Mouse (Mus musculus): ENCODE measurements around the gene Cacna1b. TPM values are rescaled to one million over a fixed set of nuclear protein-coding genes. Genes with fewer than 3 reads are reported as not detected.

Cacna1b gene
- polyA plus RNA-seq, 1 experiment from 2014 or later, result 0.13 TPM

GRCm38 (mm10) chr2:24702208-24702957 is 60.6 kb downstream of the Cacna1b start:
- Histone ChIP-seq H3K27ac (ENCODE audit: low read length) (no peak overlapping the region), H3K9ac (ENCODE audit: low read length) (no peak overlapping the region), H3K9me3 (replicated peaks; ENCODE audit: control insufficient read depth, low read length) (no peaks in the 10 kb centered on the region), H3K27me3 (ENCODE audit: control insufficient read depth, insufficient read depth, low read length) (no peaks in the 10 kb centered on the region), H3K4me2 (ENCODE audit: low read depth, low read length) (no peak overlapping the region), H3K36me3 (ENCODE audit: control insufficient read depth, insufficient read depth) (no peaks in the 10 kb centered on the region), H3K4me3 (ENCODE audit: low read length) (no peak overlapping the region), H3K4me1 (ENCODE audit: control insufficient read depth, insufficient read depth, low read length) (no peaks in the 10 kb centered on the region)
- WGBS, result 77% methylated on average over 3 of the region's 3 CpGs
- ATAC-seq (replicated peaks; ENCODE audit: extremely low read depth, insufficient read depth, low FRiP score), result no peak

- no peak overlapping the region for H3K9ac ChIP-seq (ENCODE audit: low read length)
- 71% methylated on average over 8 of the region's 8 CpGs for WGBS
- H3K36me3 ChIP-seq (ENCODE audit: control insufficient read depth, insufficient read depth), result no peaks in the 10 kb centered on the region
- no peak for ATAC-seq (replicated peaks; ENCODE audit: extremely low read depth, insufficient read depth, low FRiP score)
- H3K27ac ChIP-seq (ENCODE audit: low read length), result no peak overlapping the region
- H3K4me1 ChIP-seq (ENCODE audit: control insufficient read depth, insufficient read depth, low read length), result no peaks in the 10 kb centered on the region
- no peaks in the 10 kb centered on the region for H3K27me3 ChIP-seq (ENCODE audit: control insufficient read depth, insufficient read depth, low read length)
- no peak overlapping the region for H3K4me2 ChIP-seq (ENCODE audit: low read depth, low read length)
- H3K4me3 ChIP-seq (ENCODE audit: low read length), result no peak overlapping the region
- H3K9me3 ChIP-seq (replicated peaks; ENCODE audit: control insufficient read depth, low read length), result no peaks in the 10 kb centered on the region
Measured at GRCm38 (mm10) chr2:24697281-24697980, 65.5 kb downstream of the Cacna1b start.

GRCm38 (mm10) chr2:24692371-24692770 is 70.6 kb downstream of the Cacna1b start:
- 95% methylated on average over 2 of the region's 2 CpGs for WGBS
- Histone ChIP-seq H3K36me3 (ENCODE audit: control insufficient read depth, insufficient read depth) (no peaks in the 10 kb centered on the region), H3K9me3 (replicated peaks; ENCODE audit: control insufficient read depth, low read length) (no peaks in the 10 kb centered on the region), H3K4me3 (ENCODE audit: low read length) (no peak overlapping the region), H3K4me2 (ENCODE audit: low read depth, low read length) (no peak overlapping the region), H3K9ac (ENCODE audit: low read length) (no peak overlapping the region), H3K27ac (ENCODE audit: low read length) (no peak overlapping the region), H3K4me1 (ENCODE audit: control insufficient read depth, insufficient read depth, low read length) (no peaks in the 10 kb centered on the region), H3K27me3 (ENCODE audit: control insufficient read depth, insufficient read depth, low read length) (no peaks in the 10 kb centered on the region)
- ATAC-seq (replicated peaks; ENCODE audit: extremely low read depth, insufficient read depth, low FRiP score), result no peak

GRCm38 (mm10) chr2:24690356-24690755 is 72.6 kb downstream of the Cacna1b start:
- Histone ChIP-seq H3K4me3 (ENCODE audit: low read length) (no peak overlapping the region), H3K36me3 (ENCODE audit: control insufficient read depth, insufficient read depth) (no peaks in the 10 kb centered on the region), H3K4me2 (ENCODE audit: low read depth, low read length) (no peak overlapping the region), H3K4me1 (ENCODE audit: control insufficient read depth, insufficient read depth, low read length) (no peaks in the 10 kb centered on the region), H3K9ac (ENCODE audit: low read length) (no peak overlapping the region), H3K27me3 (ENCODE audit: control insufficient read depth, insufficient read depth, low read length) (no peaks in the 10 kb centered on the region), H3K9me3 (replicated peaks; ENCODE audit: control insufficient read depth, low read length) (no peaks in the 10 kb centered on the region), H3K27ac (ENCODE audit: low read length) (no peak overlapping the region)
- WGBS, result 91% methylated on average over 2 of the region's 2 CpGs
- ATAC-seq (replicated peaks; ENCODE audit: extremely low read depth, insufficient read depth, low FRiP score), result no peak

- H3K36me3 ChIP-seq (ENCODE audit: control insufficient read depth, insufficient read depth), result no peaks in the 10 kb centered on the region
- ATAC-seq (replicated peaks; ENCODE audit: extremely low read depth, insufficient read depth, low FRiP score), result no peak
- H3K27ac ChIP-seq (ENCODE audit: low read length), result no peak overlapping the region
- WGBS, result 77% methylated on average over 5 of the region's 5 CpGs
- H3K4me1 ChIP-seq (ENCODE audit: control insufficient read depth, insufficient read depth, low read length), result no peaks in the 10 kb centered on the region
- no peak overlapping the region for H3K4me3 ChIP-seq (ENCODE audit: low read length)
- H3K9ac ChIP-seq (ENCODE audit: low read length), result no peak overlapping the region
- H3K4me2 ChIP-seq (ENCODE audit: low read depth, low read length), result no peak overlapping the region
- H3K9me3 ChIP-seq (replicated peaks; ENCODE audit: control insufficient read depth, low read length), result no peaks in the 10 kb centered on the region
- H3K27me3 ChIP-seq (ENCODE audit: control insufficient read depth, insufficient read depth, low read length), result peaks cover 7% of the 10 kb centered on the region
Measured at GRCm38 (mm10) chr2:24685347-24685746, 77.6 kb downstream of the Cacna1b start.

- Histone ChIP-seq H3K27ac (ENCODE audit: low read length) (no peak overlapping the region), H3K4me1 (ENCODE audit: control insufficient read depth, insufficient read depth, low read length) (no peaks in the 10 kb centered on the region), H3K4me2 (ENCODE audit: low read depth, low read length) (no peak overlapping the region), H3K9me3 (replicated peaks; ENCODE audit: control insufficient read depth, low read length) (no peaks in the 10 kb centered on the region), H3K36me3 (ENCODE audit: control insufficient read depth, insufficient read depth) (no peaks in the 10 kb centered on the region), H3K27me3 (ENCODE audit: control insufficient read depth, insufficient read depth, low read length) (peaks cover 7% of the 10 kb centered on the region), H3K4me3 (ENCODE audit: low read length) (no peak overlapping the region), H3K9ac (ENCODE audit: low read length) (no peak overlapping the region)
- no peak for ATAC-seq (replicated peaks; ENCODE audit: extremely low read depth, insufficient read depth, low FRiP score)
- 86% methylated on average over 4 of the region's 4 CpGs for WGBS
Measured at GRCm38 (mm10) chr2:24684796-24685195, 78.2 kb downstream of the Cacna1b start.

GRCm38 (mm10) chr2:24683266-24683665 is 79.7 kb downstream of the Cacna1b start:
- WGBS, result 78% methylated on average over 3 of the region's 3 CpGs
- no peak overlapping the region for H3K4me3 ChIP-seq (ENCODE audit: low read length)
- no peak overlapping the region for H3K27ac ChIP-seq (ENCODE audit: low read length)
- no peaks in the 10 kb centered on the region for H3K4me1 ChIP-seq (ENCODE audit: control insufficient read depth, insufficient read depth, low read length)
- peaks cover 13% of the 10 kb centered on the region for H3K27me3 ChIP-seq (ENCODE audit: control insufficient read depth, insufficient read depth, low read length)
- H3K9ac ChIP-seq (ENCODE audit: low read length), result no peak overlapping the region
- no peaks in the 10 kb centered on the region for H3K9me3 ChIP-seq (replicated peaks; ENCODE audit: control insufficient read depth, low read length)
- ATAC-seq (replicated peaks; ENCODE audit: extremely low read depth, insufficient read depth, low FRiP score), result no peak
- no peak overlapping the region for H3K4me2 ChIP-seq (ENCODE audit: low read depth, low read length)
- no peaks in the 10 kb centered on the region for H3K36me3 ChIP-seq (ENCODE audit: control insufficient read depth, insufficient read depth)

GRCm38 (mm10) chr2:24680731-24681130 is 82.2 kb downstream of the Cacna1b start:
- no peak for ATAC-seq (replicated peaks; ENCODE audit: extremely low read depth, insufficient read depth, low FRiP score)
- Histone ChIP-seq H3K4me1 (ENCODE audit: control insufficient read depth, insufficient read depth, low read length) (no peaks in the 10 kb centered on the region), H3K9ac (ENCODE audit: low read length) (no peak overlapping the region), H3K4me2 (ENCODE audit: low read depth, low read length) (no peak overlapping the region), H3K9me3 (replicated peaks; ENCODE audit: control insufficient read depth, low read length) (no peaks in the 10 kb centered on the region), H3K27ac (ENCODE audit: low read length) (no peak overlapping the region), H3K27me3 (ENCODE audit: control insufficient read depth, insufficient read depth, low read length) (peaks cover 13% of the 10 kb centered on the region), H3K36me3 (ENCODE audit: control insufficient read depth, insufficient read depth) (no peaks in the 10 kb centered on the region), H3K4me3 (ENCODE audit: low read length) (no peak overlapping the region)
- WGBS, result 88% methylated on average over 1 of the region's 1 CpGs

- no peak overlapping the region for H3K4me3 ChIP-seq (ENCODE audit: low read length)
- no peaks in the 10 kb centered on the region for H3K9me3 ChIP-seq (replicated peaks; ENCODE audit: control insufficient read depth, low read length)
- H3K27ac ChIP-seq (ENCODE audit: low read length), result no peak overlapping the region
- 81% methylated on average over 2 of the region's 2 CpGs for WGBS
- peaks cover 13% of the 10 kb centered on the region for H3K27me3 ChIP-seq (ENCODE audit: control insufficient read depth, insufficient read depth, low read length)
- H3K9ac ChIP-seq (ENCODE audit: low read length), result no peak overlapping the region
- no peaks in the 10 kb centered on the region for H3K36me3 ChIP-seq (ENCODE audit: control insufficient read depth, insufficient read depth)
- no peak overlapping the region for H3K4me2 ChIP-seq (ENCODE audit: low read depth, low read length)
- ATAC-seq (replicated peaks; ENCODE audit: extremely low read depth, insufficient read depth, low FRiP score), result no peak
- no peaks in the 10 kb centered on the region for H3K4me1 ChIP-seq (ENCODE audit: control insufficient read depth, insufficient read depth, low read length)
Measured at GRCm38 (mm10) chr2:24680176-24680575, 82.8 kb downstream of the Cacna1b start.
